Mouse (Mus musculus) kidney, postnatal 4 days (tissue): ENCODE data around the gene F8.

Experiments used
- DNase-seq, 2 experiments: peaks; one replicate each; pipeline ENCODE4 v3.0.0; 2021; ENCODE audit warnings: mixed read lengths in 2 of 2

Gene F8

DNA sequence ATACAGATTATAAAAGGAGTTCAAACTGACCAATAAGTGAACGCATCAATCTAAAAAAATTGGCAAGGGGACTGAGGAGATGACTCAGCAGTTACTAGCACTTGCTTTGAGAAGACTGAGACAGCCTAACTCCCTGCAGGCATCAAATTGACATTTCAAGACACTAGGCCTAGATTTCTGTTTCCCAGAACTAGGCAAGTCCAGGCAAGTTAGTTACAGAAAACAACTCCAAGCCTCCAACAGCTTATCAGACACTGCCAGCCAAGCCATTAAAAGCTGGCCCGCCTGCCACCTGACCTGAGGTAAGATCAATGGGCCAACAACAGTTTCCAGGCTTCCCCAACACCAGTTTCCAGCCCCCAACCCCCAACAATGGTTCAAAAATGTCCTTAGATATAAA, 244.7 kb downstream of the F8 start:
- DNase-seq = no peak

DNA sequence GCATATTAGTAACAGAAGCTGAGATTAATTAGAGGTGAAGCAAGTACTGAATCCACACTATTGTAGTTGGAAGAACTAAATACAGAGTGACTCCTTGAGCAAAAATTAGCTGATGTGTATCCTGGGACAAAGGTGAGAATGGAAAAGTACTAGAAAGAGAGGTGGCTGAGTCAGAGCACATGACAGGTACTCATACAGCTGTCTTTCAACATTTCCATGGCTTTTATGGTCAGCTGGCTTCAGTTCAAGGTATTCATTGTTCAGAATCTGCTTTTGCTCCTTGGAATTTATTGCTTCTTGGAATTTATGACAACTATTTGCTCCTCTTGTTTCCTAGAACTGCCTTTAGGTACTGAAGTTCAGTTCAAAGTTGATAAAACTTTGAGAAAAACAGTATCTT, 245.5 kb downstream of the F8 start:
- no peak for DNase-seq

DNA sequence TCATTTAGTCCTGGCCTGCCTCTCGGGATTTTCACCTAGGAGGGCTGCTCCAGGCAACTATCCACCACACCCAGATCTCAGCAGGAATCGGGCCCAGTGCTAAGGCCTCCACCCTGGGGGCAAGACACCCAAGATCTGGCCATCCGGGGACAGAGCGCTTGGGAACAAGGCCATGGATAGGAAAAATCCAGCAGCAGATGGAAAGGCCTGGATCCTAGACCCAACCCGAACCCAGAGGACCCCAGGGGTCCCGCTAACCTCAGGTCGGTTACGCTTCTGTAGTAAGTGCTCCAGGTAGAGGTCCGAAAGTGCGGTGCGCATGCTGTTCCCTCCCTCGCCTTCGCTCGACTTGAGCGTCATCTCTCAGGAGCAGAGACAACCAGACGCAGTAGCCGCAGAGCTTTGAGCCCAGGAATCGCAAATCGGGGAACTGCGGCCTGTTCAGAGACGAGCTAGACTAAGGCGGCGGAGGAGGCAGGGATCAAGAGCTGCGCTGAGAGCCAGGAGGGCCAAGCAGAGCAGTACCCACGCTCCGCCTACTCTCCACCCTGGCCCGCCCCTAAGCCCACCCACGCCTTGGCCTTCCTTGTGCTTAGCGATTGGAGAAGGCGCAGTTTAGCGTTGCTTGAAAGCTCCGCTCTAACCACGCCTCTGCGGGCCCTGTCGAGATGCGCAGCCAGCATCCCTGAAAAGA, 251.8 kb downstream of the F8 start, which contains the start of gene Mpp1:
Mpp1 (minus strand) TSS at position 550 of the 694 bp plus-strand sequence.
- peak; percentile 86 to 89 for DNase-seq

DNA sequence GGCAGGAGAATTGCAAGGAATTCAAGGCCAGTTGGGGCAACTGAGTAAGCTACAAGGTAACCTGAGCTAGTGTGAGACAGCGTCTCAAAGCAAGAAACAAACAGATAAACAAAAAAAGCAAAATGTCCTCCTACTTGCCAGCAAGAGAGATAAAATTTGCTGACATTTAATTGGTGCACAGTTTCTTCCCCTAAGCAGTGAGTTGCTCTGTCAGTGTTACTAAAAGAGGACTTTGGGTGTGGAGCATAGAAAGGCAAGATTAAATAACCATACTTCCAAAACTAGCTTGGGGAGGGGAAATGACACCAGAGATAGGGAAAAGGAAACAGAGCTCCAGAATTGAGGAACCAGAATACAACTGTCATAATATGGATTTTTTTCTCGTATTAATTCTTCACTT, 252.9 kb downstream of the F8 start:
- no peak for DNase-seq

DNA sequence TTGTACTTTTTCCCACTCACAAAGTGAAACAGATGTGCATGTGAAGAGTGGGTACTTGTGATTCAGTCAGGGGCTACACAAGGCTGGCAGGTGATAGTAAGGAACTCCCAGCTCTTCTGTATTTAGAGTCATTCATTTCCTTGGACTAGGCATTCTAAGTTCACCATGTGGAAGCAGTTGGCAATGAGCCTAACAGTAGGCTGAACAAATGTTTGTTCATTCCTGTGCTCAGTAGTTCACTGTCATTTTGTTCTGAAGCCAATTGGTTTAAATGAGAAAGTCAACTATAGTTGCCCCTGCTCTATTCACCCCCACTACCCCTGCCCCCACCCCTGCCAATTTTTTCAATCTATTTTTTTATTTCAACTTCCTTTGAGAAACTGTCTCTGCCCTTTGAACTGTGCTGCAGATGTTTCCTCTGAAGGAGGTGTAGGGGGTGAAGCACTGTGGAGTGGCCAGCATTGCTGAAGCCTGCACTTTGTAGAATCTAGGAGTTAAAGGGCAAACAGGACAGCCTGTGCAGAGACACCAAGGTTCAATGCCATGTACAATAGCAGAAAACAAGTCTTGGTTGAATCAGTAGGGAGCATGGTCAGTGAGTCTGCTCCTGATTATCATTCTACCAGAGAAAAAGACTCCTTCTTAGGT, 254.0 kb downstream of the F8 start:
- DNase-seq = peak; percentile 3 to 23

DNA sequence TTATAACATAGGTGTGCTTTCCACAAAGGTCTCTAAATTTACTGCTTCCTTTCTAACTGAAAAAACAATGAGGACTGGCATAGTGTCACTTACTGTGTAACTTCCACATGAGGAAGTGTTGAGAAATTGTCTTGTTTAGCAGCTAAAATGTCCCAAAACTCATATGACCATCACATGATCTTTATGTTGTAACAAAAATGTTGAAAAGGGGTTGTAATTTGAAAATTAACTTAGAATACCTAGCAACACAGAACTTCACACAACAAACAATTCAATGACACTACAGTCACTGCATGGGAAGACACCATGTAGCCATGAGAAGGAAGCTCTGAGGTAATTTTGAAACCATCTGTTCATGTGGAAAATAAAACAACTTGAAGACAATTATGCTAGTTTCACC, 255.5 kb downstream of the F8 start:
- no peak for DNase-seq

DNA sequence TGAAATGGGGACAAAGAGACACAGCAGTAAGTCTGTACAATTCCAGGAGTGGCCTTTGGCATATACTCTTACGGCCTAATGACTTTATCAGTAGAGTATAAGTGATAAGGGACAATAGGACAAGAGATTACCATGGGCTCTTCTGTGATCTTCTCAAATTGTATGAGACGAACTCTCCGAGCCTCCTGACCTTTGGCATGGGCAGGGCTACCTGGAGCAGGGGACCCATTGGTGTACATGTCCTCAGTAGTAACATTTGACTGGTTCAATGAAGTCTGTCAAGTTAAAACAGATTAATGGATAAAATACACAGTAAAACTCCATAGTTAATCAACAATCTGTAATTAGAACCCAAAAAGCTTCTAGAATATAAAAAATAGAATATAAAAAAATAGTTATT, 256.8 kb downstream of the F8 start:
- DNase-seq = no peak
